Mouse (Mus musculus) intestine, embryonic 15.5 days (tissue): ENCODE measurements around the gene Sytl1. TPM values are rescaled to one million over a fixed set of nuclear protein-coding genes. Genes with fewer than 3 reads are reported as not detected.
A peak's percentile ranks its signal among the peaks of the same experiment; 100 is the strongest.

ENCODE experiments used
- ATAC-seq: fragments of 200-750 bp; cut with Nextera tagmentation; 2 replicates; pipeline ENCODE4 v1.8.0; 2017; ENCODE audit warnings: moderate TSS enrichment, moderate library complexity
- H3K27ac ChIP-seq: fragments of 300-500 bp; sonication (generic); 2 replicates; pipeline ENCODE4 v1.5.1; 2015; ENCODE audit warnings: mild to moderate bottlenecking, inconsistent platforms
- H3K27me3 ChIP-seq: fragments of 300-500 bp; sonication (generic); replicated peaks from 2 replicates; pipeline ENCODE4 v1.6.1; 2015; ENCODE audit warnings: inconsistent platforms
- H3K36me3 ChIP-seq: fragments of 300-500 bp; sonication (generic); 2 replicates; pipeline ENCODE4 v1.6.1; 2015; ENCODE audit warnings: inconsistent platforms
- H3K4me1 ChIP-seq: fragments of 300-500 bp; sonication (generic); replicated peaks from 2 replicates; pipeline ENCODE4 v1.6.1; 2015; ENCODE audit warnings: inconsistent platforms
- H3K4me2 ChIP-seq: fragments of 300-500 bp; sonication (generic); replicated peaks from 2 replicates; pipeline ENCODE4 v1.6.1; 2015; ENCODE audit warnings: mild to moderate bottlenecking, inconsistent platforms
- H3K4me3 ChIP-seq: fragments of 300-500 bp; sonication (generic); replicated peaks from 2 replicates; pipeline ENCODE4 v1.5.1; 2015; ENCODE audit warnings: inconsistent platforms
- H3K9ac ChIP-seq: fragments of 300-500 bp; sonication (generic); 2 replicates; pipeline ENCODE4 v1.6.1; 2015; ENCODE audit warnings: inconsistent platforms
- H3K9me3 ChIP-seq: fragments of 300-500 bp; sonication (generic); 2 replicates; pipeline ENCODE4 v1.6.1; 2016; ENCODE audit warnings: inconsistent platforms
- WGBS: fragments of 180-500 bp; shearing (Covaris S2); methylation state at CpG from one replicate; pipeline ENCODE4 v1.1.7; 2015; 5-methylcytosine and 5-hydroxymethylcytosine counted together
- polyA plus RNA-seq: library from polyadenylated mRNA; unstranded; fragments of >200 nt; fragmentation: Nextera tagmentation; extraction: Ambion mirVana; gene quantifications from 2 replicates; pipeline ENCODE4 v1.2.1, GENCODE M21; 2015

Gene Sytl1
- 2.7 and 3.0 TPM in 2 replicates for polyA plus RNA-seq

DNA sequence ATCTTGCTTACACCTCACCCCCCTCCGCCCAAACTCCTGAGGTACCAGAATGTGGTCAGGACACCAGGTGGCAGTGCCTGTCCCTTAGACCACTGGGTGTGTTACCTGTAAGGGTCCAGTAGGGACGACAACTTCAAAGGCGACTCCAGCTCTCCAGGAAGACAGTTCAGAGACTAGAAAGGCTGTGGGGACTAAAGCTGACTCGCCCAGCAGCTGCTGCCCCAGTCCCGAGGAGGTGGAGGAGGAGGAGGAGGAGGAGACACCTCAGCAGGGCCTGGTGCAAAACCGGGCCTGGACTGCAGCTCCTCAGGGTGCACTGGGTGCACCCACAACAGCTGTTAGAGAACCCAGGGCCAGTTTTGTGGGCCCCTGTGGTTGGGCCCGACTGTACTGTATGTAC, at the start of gene Sytl1:
Sytl1 (minus strand) TSS at position 232 of the 400 bp plus-strand sequence.
- 32% methylated on average over 7 of the region's 7 CpGs for WGBS
- Histone ChIP-seq H3K27me3 (no peaks in the 10 kb centered on the region), H3K4me3 (no peak within 1 kb of the TSS), H3K4me1 (peaks cover 4% of the 10 kb centered on the region; the same call in 1 of the 2 replicates), H3K4me2 (no peak within 1 kb of the TSS), H3K27ac (no peak within 1 kb of the TSS), H3K9me3 (no peaks in the 10 kb centered on the region), H3K9ac (no peak within 1 kb of the TSS), H3K36me3 (peaks cover 34% of the 10 kb centered on the region)
- ATAC-seq: peak; percentile 47; the same call in 1 of the 2 replicates

GRCm38 (mm10) chr4:133309948-133310347, 47.0 kb upstream of the Sytl1 start:
- no peak overlapping the region for H3K27ac ChIP-seq
- H3K4me1 ChIP-seq: no peaks in the 10 kb centered on the region
- H3K27me3 ChIP-seq: no peaks in the 10 kb centered on the region
- no peak for ATAC-seq
- H3K9me3 ChIP-seq: no peaks in the 10 kb centered on the region
- no peak overlapping the region for H3K4me2 ChIP-seq
- H3K9ac ChIP-seq: no peak overlapping the region
- no peak overlapping the region for H3K4me3 ChIP-seq
- 0 out of 2 replicates have a peak, but pooled peaks cover 2% of the 10 kb centered on the region for H3K36me3 ChIP-seq
- 0% methylated on average over 3 of the region's 3 CpGs for WGBS

DNA sequence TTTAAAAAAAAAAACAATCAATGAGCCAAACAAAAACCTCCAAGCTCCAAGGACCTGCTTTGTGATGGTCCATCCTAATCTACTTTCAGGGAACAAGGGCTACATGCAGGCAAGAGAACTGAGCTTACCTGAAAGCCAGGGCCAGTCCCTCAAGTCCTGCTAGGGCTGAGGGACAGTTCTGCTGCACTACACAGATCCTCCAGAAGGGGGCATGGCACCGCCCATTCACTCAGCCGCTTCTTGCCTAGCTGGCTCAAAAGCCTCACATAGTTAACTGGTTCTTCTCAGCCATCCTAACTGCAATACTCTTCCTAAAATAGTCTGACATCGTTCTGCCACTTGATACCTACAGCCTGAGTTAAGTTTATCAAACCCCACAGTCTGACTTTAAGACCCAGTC, 44.4 kb upstream of the Sytl1 start:
- H3K27me3 ChIP-seq: no peaks in the 10 kb centered on the region
- H3K4me1 ChIP-seq: no peaks in the 10 kb centered on the region
- H3K4me3 ChIP-seq: no peak overlapping the region
- H3K9ac ChIP-seq: no peak overlapping the region
- H3K27ac ChIP-seq: no peak overlapping the region
- no peaks in the 10 kb centered on the region for H3K36me3 ChIP-seq
- ATAC-seq: no peak
- no peak overlapping the region for H3K4me2 ChIP-seq
- no peaks in the 10 kb centered on the region for H3K9me3 ChIP-seq
- 43% methylated on average over 3 of the region's 3 CpGs for WGBS

GRCm38 (mm10) chr4:133305825-133306224, 42.9 kb upstream of the Sytl1 start:
- H3K36me3 ChIP-seq: peaks cover 3% of the 10 kb centered on the region
- no peak for ATAC-seq

GRCm38 (mm10) chr4:133304770-133305169, 41.9 kb upstream of the Sytl1 start:
- Histone ChIP-seq H3K27me3 (no peaks in the 10 kb centered on the region), H3K4me2 (no peak overlapping the region), H3K36me3 (peaks cover 11% of the 10 kb centered on the region), H3K4me1 (no peaks in the 10 kb centered on the region), H3K27ac (no peak overlapping the region), H3K9me3 (no peaks in the 10 kb centered on the region), H3K4me3 (no peak overlapping the region), H3K9ac (no peak overlapping the region)
- 94% methylated on average over 7 of the region's 7 CpGs for WGBS
- ATAC-seq: no peak

More at GRCm38 (mm10) chr4:133305825-133306224, 42.9 kb upstream of the Sytl1 start:
- Histone ChIP-seq H3K4me2 (no peak overlapping the region), H3K9me3 (no peaks in the 10 kb centered on the region), H3K27me3 (no peaks in the 10 kb centered on the region), H3K4me1 (no peaks in the 10 kb centered on the region), H3K27ac (no peak overlapping the region), H3K4me3 (no peak overlapping the region), H3K9ac (no peak overlapping the region)
- WGBS: 86% methylated on average over 7 of the region's 7 CpGs

DNA sequence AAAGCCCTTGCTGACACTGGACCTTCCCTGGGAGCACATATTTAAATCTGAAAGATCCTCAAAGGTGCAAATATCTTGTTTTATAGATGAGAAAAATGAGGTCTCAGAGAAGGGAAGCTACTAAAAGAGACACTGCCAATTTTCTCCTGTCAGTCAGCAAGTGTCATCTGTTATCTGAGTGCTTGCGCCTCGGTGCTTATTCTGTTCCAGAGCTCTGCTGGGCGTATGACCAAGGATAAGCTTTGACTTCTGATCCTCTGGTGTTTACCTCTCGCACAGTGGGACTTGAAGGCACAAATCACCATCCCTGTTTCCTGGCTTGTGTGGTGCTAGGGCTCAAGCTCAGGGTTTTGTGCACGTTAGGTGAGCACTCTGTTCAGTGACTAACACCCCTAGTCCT, 39.8 kb upstream of the Sytl1 start:
- Histone ChIP-seq H3K4me3 (no peak overlapping the region), H3K4me2 (no peak overlapping the region), H3K4me1 (peaks cover 11% of the 10 kb centered on the region), H3K27me3 (no peaks in the 10 kb centered on the region), H3K9me3 (no peaks in the 10 kb centered on the region), H3K27ac (no peak overlapping the region), H3K9ac (no peak overlapping the region), H3K36me3 (peaks cover 11% of the 10 kb centered on the region)
- ATAC-seq: no peak
- 78% methylated on average over 5 of the region's 5 CpGs for WGBS

DNA sequence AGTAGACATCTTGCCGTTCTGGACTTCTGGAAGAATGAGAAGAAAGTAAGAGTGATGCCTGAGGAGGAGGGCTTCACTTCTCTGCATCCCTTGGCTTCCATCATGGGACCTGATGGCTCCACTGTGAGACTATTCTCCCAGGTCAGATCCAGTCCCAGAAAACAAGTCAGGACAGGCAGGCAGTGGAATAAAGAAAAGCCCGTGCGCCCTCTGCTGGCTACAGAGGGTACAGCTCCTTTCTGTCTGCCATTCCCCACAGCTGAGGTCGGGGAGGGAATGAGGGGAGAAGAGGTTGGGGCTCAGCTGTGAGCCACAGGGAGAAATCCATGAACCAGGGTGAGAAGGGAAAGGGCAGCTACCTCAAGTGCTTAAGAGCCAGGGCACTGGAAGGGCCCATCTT, 38.9 kb upstream of the Sytl1 start:
- no peak overlapping the region for H3K9ac ChIP-seq
- H3K27ac ChIP-seq: no peak overlapping the region
- WGBS: 25% methylated on average over 4 of the region's 4 CpGs
- H3K4me2 ChIP-seq: no peak overlapping the region
- no peak for ATAC-seq
- no peaks in the 10 kb centered on the region for H3K27me3 ChIP-seq
- H3K4me3 ChIP-seq: no peak overlapping the region
- H3K36me3 ChIP-seq: peaks cover 11% of the 10 kb centered on the region
- H3K4me1 ChIP-seq: peaks cover 14% of the 10 kb centered on the region
- no peaks in the 10 kb centered on the region for H3K9me3 ChIP-seq

DNA sequence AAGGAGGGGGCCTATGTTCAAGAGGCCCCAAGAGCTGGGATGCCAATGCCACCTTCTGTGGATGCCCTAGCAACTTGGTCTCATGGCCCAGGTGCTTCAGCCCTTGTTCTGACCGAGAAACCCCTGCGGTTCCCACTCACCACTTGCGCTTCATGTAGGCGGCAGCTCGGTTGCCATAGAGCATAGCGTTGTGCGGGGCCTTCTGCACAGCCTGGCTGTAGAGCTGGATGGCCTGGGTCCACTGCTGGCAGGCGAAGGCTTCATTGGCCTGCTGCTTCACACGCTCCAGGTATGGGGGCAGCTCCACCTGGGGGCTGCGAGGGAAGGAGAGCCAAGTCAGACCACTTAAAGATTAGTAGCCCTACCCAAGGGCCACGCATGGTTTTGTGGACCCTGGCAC, 37.5 kb upstream of the Sytl1 start:
- H3K27me3 ChIP-seq: no peaks in the 10 kb centered on the region
- H3K9ac ChIP-seq: no peak overlapping the region
- WGBS: 91% methylated on average over 11 of the region's 11 CpGs
- H3K4me3 ChIP-seq: no peak overlapping the region
- H3K27ac ChIP-seq: no peak overlapping the region
- H3K9me3 ChIP-seq: no peaks in the 10 kb centered on the region
- no peak for ATAC-seq
- peaks cover 14% of the 10 kb centered on the region for H3K36me3 ChIP-seq
- H3K4me1 ChIP-seq: peaks cover 14% of the 10 kb centered on the region
- H3K4me2 ChIP-seq: no peak overlapping the region

DNA sequence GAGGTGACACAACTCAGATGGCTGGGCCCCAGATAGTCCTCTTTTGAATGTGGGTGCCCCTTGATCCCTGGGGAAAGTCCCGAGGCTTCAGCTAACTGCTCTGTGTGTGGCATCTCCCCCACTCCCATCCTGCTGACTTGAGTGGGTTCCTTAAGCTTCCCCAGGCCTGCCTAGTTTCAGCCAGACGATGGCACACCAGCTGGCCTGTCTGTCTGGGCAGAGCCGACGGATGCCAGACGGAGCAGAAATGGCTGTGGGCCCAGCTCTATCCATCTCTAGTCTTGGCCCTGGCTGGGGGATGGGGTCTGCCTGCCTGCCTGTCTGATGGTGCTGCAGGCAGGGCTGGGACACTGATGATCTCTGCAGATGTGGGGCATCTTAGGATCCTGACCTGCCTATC, 36.8 kb upstream of the Sytl1 start:
- Histone ChIP-seq H3K27me3 (no peaks in the 10 kb centered on the region), H3K4me3 (no peak overlapping the region), H3K4me1 (peaks cover 14% of the 10 kb centered on the region), H3K27ac (no peak overlapping the region), H3K4me2 (no peak overlapping the region), H3K9me3 (no peaks in the 10 kb centered on the region), H3K9ac (no peak overlapping the region), H3K36me3 (peaks cover 14% of the 10 kb centered on the region)
- no peak for ATAC-seq
- 56% methylated on average over 5 of the region's 5 CpGs for WGBS

DNA sequence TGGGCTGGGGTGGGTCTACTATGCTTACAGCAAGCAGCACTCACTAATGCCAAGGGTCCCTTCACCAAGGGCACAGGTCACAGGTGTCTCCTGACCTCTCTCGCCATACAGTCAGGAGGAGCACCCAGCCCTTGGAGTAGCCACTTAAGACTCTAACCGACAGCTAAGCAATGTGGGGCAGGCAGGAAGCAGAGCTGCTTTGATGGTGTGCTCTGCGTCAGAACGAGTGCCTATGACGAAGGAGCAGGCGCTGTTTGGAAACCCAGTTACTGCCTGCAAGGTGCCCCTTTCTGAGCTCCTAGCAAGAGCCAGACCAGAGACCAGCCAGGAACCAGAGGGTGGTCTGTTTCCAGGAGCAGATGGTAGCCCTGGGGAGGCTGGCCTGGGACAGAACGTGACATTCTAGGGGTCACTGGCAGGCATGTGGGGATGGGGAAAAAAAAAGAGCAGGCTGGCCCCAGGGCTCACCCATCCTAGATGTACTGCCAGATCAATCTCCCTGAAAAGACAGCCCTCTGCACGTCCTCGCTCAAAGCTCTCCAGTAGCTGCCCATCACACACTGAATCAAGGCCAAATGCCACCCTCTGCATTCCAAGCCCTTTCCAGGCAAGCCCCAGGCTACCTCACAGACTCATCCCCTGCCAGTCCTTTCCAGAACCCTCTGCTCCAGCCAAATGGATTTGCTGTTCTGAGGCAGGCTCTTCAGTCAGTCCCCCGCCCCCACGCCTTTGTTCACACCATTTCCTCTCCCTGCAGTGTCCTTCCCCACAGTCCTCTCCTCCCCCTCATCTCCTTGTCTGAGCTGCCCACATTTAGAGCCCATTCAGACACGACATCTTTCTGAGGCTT, 35.8 kb upstream of the Sytl1 start:
- H3K27ac ChIP-seq: peak overlapping the region; percentile 30; the same call in 1 of the 2 replicates
- peaks cover 14% of the 10 kb centered on the region for H3K36me3 ChIP-seq
- H3K4me3 ChIP-seq: no peak overlapping the region
- no peak overlapping the region for H3K9ac ChIP-seq
- H3K27me3 ChIP-seq: no peaks in the 10 kb centered on the region
- ATAC-seq: no peak
- H3K4me2 ChIP-seq: no peak overlapping the region
- H3K9me3 ChIP-seq: no peaks in the 10 kb centered on the region
- 48% methylated on average over 12 of the region's 12 CpGs for WGBS
- H3K4me1 ChIP-seq: peaks cover 14% of the 10 kb centered on the region

GRCm38 (mm10) chr4:133297801-133298238, 34.9 kb upstream of the Sytl1 start:
- peak; percentile 86 for ATAC-seq
- no peak overlapping the region for H3K4me2 ChIP-seq
- H3K36me3 ChIP-seq: peaks cover 14% of the 10 kb centered on the region
- H3K27me3 ChIP-seq: no peaks in the 10 kb centered on the region
- H3K9me3 ChIP-seq: no peaks in the 10 kb centered on the region
- no peak overlapping the region for H3K4me3 ChIP-seq
- WGBS: 0% methylated on average over 5 of the region's 5 CpGs
- H3K9ac ChIP-seq: peak overlapping the region; percentile 23
- 0 out of 2 replicates have a peak overlapping the region, but pooled peaks have one; percentile 30 for H3K27ac ChIP-seq
- peaks cover 22% of the 10 kb centered on the region for H3K4me1 ChIP-seq

DNA sequence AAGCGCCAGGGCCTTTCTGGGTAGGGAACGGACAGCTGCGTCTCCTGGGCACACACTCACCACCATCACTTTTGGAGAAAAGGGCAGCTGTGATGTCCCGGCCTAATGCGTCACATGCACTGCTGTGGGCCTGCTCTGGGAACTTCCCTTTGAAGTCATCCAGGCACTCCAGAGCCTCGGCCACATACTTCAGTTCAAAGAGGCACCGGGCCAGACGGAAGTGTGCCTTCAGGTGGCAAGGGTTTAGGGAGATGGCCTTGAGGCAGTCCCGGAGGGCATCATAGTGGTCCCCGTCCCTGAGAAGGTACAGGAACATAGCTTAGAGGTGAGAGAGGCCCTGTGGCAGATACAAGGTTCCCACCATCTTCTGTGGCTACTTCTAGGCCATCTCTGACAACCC, 34.4 kb upstream of the Sytl1 start:
- H3K36me3 ChIP-seq: peaks cover 14% of the 10 kb centered on the region

GRCm38 (mm10) chr4:133294084-133294483, 31.2 kb upstream of the Sytl1 start:
- H3K4me2 ChIP-seq: no peak overlapping the region
- peaks cover 19% of the 10 kb centered on the region for H3K4me1 ChIP-seq
- no peak for ATAC-seq
- no peaks in the 10 kb centered on the region for H3K9me3 ChIP-seq
- 0 out of 2 replicates have a peak, but pooled peaks cover 3% of the 10 kb centered on the region for H3K36me3 ChIP-seq
- no peak overlapping the region for H3K27ac ChIP-seq
- no peaks in the 10 kb centered on the region for H3K27me3 ChIP-seq
- no peak overlapping the region for H3K9ac ChIP-seq
- H3K4me3 ChIP-seq: no peak overlapping the region
- 61% methylated on average over 11 of the region's 11 CpGs for WGBS

More for the DNA sequence above, 34.4 kb upstream of the Sytl1 start:
- Histone ChIP-seq H3K9me3 (no peaks in the 10 kb centered on the region), H3K4me3 (no peak overlapping the region), H3K4me2 (no peak overlapping the region), H3K4me1 (peaks cover 22% of the 10 kb centered on the region), H3K9ac (peak overlapping the region; percentile 12; the same call in 1 of the 2 replicates), H3K27ac (no peak overlapping the region), H3K27me3 (no peaks in the 10 kb centered on the region)
- 65% methylated on average over 10 of the region's 10 CpGs for WGBS
- ATAC-seq: no peak
